Mouse (Mus musculus) cerebellum, postnatal 10 days (tissue): ENCODE measurements around the gene Ift172.

ENCODE experiments used
- DNase-seq, 2 experiments: peaks; one replicate each; pipeline ENCODE4 v3.0.0; 2021; ENCODE audit warnings: mixed read lengths in 2 of 2

Gene Ift172

DNA sequence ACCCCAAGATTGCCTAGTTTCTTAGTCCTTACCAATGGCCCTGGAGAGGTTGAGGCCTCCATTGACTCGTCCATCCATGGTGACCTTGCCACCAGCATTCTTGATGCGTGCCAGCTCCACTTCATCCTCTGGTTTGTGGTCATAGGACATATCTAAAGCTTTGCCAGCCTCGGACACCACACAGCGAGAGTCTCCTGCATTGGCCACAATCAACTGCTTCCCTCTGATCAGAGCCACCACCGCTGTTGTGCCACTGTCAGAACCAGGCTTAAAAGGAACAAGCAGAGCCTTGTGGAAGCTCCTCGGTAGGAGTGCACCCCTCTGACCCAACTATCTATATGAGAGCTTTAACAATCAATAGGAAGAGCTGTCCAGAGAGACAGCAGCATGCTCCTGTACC lies 86.5 kb downstream of the Ift172 start:
- no peak for DNase-seq

DNA sequence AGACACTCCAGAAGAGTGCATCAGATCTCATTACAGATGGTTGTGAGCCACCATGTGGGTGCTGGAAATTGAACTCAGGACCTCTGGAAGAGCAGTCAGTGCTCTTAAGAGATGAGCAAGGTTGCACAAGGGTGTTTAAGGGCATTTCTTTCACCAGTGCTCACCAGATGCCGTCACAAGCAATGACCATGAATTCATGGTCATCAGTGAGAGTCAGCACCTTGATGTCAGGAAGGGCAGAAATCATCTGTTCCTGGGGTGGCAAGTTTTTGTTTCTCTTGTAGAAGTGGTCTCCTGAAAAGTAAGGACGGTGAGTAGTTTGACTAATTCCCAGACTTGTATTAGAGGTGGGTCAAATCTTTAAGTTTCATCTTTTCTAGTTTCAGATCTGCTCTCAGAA lies 87.0 kb downstream of the Ift172 start:
- DNase-seq = no peak
